Mouse (Mus musculus) yolk sac, embryonic 10.5 days (tissue): ENCODE measurements around the gene Tgfb1.

Experiments
- DNase-seq: peaks from one replicate; pipeline ENCODE4 v3.0.0-alpha.2; 2017; ENCODE audit warnings: low spot score

Gene Tgfb1

GRCm38 (mm10) chr7:25736920-25737319, 50.1 kb downstream of the Tgfb1 start:
- DNase-seq = no peak

- no peak for DNase-seq
These were observed 51.5 kb downstream of the Tgfb1 start for GRCm38 (mm10) chr7:25738277-25738676.

- no peak for DNase-seq
These were observed 60.0 kb downstream of the Tgfb1 start for GRCm38 (mm10) chr7:25746844-25747243.

DNA sequence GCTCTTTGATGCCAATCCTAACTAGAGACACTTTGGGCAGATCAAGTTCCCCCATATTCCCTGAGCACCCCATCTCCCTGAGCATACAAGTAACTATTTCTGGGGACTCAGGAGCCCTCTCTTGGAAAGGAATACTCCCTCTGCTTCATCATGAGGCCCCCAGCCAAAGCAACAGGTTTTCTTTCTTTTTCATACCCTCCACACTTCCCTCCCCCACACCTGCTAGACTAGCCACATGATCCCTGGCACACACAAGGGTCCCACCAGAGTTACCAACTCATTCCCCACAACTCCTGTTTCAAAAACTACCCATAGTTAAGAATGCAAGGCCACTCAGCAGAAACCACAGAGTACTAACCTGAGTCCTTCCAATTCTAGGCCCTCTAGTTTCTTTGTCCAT, 66.3 kb downstream of the Tgfb1 start:
- DNase-seq = no peak

DNA sequence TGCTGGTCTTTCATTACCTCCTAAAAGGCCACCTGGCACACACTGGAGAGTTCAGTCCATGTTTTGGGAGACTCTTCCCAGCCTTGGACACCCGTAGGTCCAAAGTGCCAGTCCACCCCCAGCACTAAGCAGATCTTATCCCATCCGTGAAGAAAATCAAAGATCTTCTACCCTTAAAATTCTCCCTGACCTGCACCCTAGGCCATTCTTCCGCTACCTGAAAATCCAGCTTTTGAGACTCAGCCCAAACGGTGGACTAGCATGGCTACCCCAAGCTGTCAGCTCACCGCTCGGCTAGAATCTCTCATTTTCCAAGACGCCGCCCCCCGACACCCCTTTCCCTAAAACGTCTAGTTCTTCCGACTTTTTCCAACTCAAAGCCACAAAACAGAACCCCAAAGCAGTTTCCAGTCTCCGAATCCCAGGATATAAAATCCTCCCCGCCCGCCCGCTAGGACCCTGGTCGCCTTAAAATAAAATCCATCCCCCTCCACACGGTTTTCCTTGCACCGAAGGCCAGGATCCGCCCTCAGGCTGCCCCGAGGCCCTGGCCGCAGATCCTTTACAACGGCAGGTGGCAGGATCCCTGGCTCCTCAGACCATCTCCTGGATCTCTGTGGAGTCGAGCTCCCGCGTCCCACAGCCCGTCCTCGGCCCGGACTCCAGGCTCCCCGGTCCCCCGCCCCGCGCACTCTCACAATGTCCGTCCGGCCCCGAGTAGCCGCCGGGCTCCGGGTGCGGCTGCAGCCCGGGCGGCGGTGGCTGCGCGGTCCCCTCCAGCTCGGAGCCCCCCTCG, 67.0 kb downstream of the Tgfb1 start:
- DNase-seq = peak; percentile 14

GRCm38 (mm10) chr7:25754439-25754737, 67.6 kb downstream of the Tgfb1 start:
- no peak for DNase-seq
